Mouse (Mus musculus): ENCODE results near the gene Sept1. TPM values are rescaled to one million over a fixed set of nuclear protein-coding genes. Genes with fewer than 3 reads are reported as not detected.
"Not testable (repeated sequence)": the region's sequence is repeated elsewhere in the genome, so short reads cannot be mapped to it uniquely, and the experiment has no call there.

The Sept1 gene
- polyA plus RNA-seq, 1 experiment from 2014 or later = 38.6 TPM

DNA sequence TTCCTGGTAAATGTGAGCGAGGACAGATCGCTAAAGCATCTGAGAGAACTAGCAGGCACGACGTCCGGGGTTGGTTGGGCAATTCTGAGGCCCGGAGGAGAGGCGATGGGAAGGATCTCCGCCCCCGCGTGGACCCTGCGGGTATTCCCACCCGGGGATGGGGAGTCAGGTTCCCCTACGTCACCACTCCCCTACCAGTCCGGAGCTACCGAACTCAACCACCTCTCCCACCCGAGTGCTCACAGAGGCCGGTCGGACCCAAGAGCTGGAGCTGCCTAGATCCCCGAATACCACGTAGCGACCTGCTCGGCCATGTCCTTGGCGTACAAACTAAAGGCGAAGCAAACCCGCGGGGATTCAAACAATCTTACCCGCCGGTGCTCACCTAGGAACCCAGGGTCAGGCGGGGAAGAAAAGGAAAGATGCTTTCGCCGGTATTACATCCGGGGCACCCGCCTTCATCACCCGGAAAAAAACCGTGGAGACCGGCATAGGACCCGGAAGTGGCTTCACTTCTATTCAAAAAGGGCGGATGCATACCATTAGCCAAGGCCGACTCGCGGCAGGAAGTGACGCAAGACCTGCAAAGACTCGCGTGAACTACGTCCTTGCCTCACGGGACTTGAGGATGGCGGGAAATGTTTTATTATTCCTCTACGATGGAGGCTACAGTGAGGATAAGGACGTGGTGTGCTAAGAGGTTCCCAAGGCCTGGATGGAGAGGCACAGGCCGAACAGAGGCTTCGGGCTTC lies 37.2 kb downstream of the Sept1 start, which contains the start of gene Cd2bp2:
Gene Cd2bp2, minus strand, starts transcription at position 507 of the 752 bp plus-strand sequence.
- Histone ChIP-seq H3K4me2 (replicated peaks) (peak within 1 kb of the TSS; percentile 86), H3K9me3 (no peaks in the 10 kb centered on the region), H3K27me3 (no peaks in the 10 kb centered on the region), H3K36me3 (peaks cover 79% of the 10 kb centered on the region), H3K9ac (replicated peaks) (peak within 1 kb of the TSS; percentile 84), H3K4me3 (peak within 1 kb of the TSS; percentile 86), H3K4me1 (peaks cover 28% of the 10 kb centered on the region), H3K27ac (replicated peaks) (peak within 1 kb of the TSS; percentile 85)
- under 1% methylated on average over 51 of the region's 51 CpGs for WGBS
- ATAC-seq (ENCODE audit: low FRiP score, low read depth) = peak; percentile 97

- H3K4me1 ChIP-seq = peaks cover 28% of the 10 kb centered on the region
- H3K9me3 ChIP-seq = no peaks in the 10 kb centered on the region
- H3K4me2 ChIP-seq (replicated peaks) = peak overlapping the region; percentile 86
- peak overlapping the region; percentile 86 for H3K4me3 ChIP-seq
- WGBS = 88% methylated on average over 7 of the region's 7 CpGs
- no peak overlapping the region for H3K27ac ChIP-seq (replicated peaks)
- ATAC-seq (ENCODE audit: low FRiP score, low read depth) = no peak
- H3K9ac ChIP-seq (replicated peaks) = peak overlapping the region; percentile 84
- peaks cover 71% of the 10 kb centered on the region for H3K36me3 ChIP-seq
- H3K27me3 ChIP-seq = no peaks in the 10 kb centered on the region
Observed at GRCm38 (mm10) chr7:127194633-127195029, 38.3 kb downstream of the Sept1 start.

GRCm38 (mm10) chr7:127194011-127194632 lies 38.8 kb downstream of the Sept1 start:
- Histone ChIP-seq H3K4me3 (peak overlapping the region; percentile 86; the same call in 1 of the 2 replicates), H3K9me3 (no peaks in the 10 kb centered on the region), H3K4me1 (peaks cover 28% of the 10 kb centered on the region), H3K36me3 (peaks cover 66% of the 10 kb centered on the region), H3K27ac (replicated peaks) (no peak overlapping the region), H3K4me2 (replicated peaks) (peak overlapping the region; percentile 86), H3K27me3 (no peaks in the 10 kb centered on the region), H3K9ac (replicated peaks) (peak overlapping the region; percentile 84)
- ATAC-seq (ENCODE audit: low FRiP score, low read depth) = no peak
- 94% methylated on average over 17 of the region's 17 CpGs for WGBS

GRCm38 (mm10) chr7:127192989-127193388 lies 39.9 kb downstream of the Sept1 start:
- Histone ChIP-seq H3K36me3 (peaks cover 55% of the 10 kb centered on the region), H3K27ac (replicated peaks) (no peak overlapping the region), H3K9ac (replicated peaks) (no peak overlapping the region), H3K4me3 (no peak overlapping the region), H3K9me3 (no peaks in the 10 kb centered on the region), H3K4me1 (peaks cover 28% of the 10 kb centered on the region), H3K4me2 (replicated peaks) (no peak overlapping the region), H3K27me3 (no peaks in the 10 kb centered on the region)
- WGBS = 90% methylated on average over 5 of the region's 5 CpGs
- ATAC-seq (ENCODE audit: low FRiP score, low read depth) = no peak

GRCm38 (mm10) chr7:127190672-127191071 lies 42.3 kb downstream of the Sept1 start:
- 89% methylated on average over 6 of the region's 6 CpGs for WGBS
- H3K4me2 ChIP-seq (replicated peaks) = no peak overlapping the region
- no peaks in the 10 kb centered on the region for H3K9me3 ChIP-seq
- H3K4me1 ChIP-seq = peaks cover 16% of the 10 kb centered on the region
- no peak overlapping the region for H3K4me3 ChIP-seq
- ATAC-seq (ENCODE audit: low FRiP score, low read depth) = no peak
- H3K36me3 ChIP-seq = peaks cover 42% of the 10 kb centered on the region
- no peak overlapping the region for H3K9ac ChIP-seq (replicated peaks)
- no peaks in the 10 kb centered on the region for H3K27me3 ChIP-seq
- no peak overlapping the region for H3K27ac ChIP-seq (replicated peaks)

GRCm38 (mm10) chr7:127188305-127189276 lies 44.3 kb downstream of the Sept1 start:
- H3K9ac ChIP-seq (replicated peaks) = no peak overlapping the region
- peaks cover 30% of the 10 kb centered on the region for H3K36me3 ChIP-seq
- H3K27ac ChIP-seq (replicated peaks) = no peak overlapping the region
- no peaks in the 10 kb centered on the region for H3K27me3 ChIP-seq
- no peak overlapping the region for H3K4me3 ChIP-seq
- ATAC-seq (ENCODE audit: low FRiP score, low read depth) = no peak
- H3K4me2 ChIP-seq (replicated peaks) = no peak overlapping the region
- H3K9me3 ChIP-seq = no peaks in the 10 kb centered on the region
- WGBS = 85% methylated on average over 17 of the region's 17 CpGs
- H3K4me1 ChIP-seq = no peaks in the 10 kb centered on the region

- H3K4me1 ChIP-seq = no peaks in the 10 kb centered on the region
- no peaks in the 10 kb centered on the region for H3K27me3 ChIP-seq
- no peak overlapping the region for H3K27ac ChIP-seq (replicated peaks)
- H3K9me3 ChIP-seq = no peaks in the 10 kb centered on the region
- no peak for ATAC-seq (ENCODE audit: low FRiP score, low read depth)
- peaks cover 18% of the 10 kb centered on the region for H3K36me3 ChIP-seq
- no peak overlapping the region for H3K9ac ChIP-seq (replicated peaks)
- no peak overlapping the region for H3K4me2 ChIP-seq (replicated peaks)
- WGBS = 72% methylated on average over 10 of the region's 10 CpGs
- H3K4me3 ChIP-seq = no peak overlapping the region
Observed at GRCm38 (mm10) chr7:127187351-127187750, 45.6 kb downstream of the Sept1 start.

DNA sequence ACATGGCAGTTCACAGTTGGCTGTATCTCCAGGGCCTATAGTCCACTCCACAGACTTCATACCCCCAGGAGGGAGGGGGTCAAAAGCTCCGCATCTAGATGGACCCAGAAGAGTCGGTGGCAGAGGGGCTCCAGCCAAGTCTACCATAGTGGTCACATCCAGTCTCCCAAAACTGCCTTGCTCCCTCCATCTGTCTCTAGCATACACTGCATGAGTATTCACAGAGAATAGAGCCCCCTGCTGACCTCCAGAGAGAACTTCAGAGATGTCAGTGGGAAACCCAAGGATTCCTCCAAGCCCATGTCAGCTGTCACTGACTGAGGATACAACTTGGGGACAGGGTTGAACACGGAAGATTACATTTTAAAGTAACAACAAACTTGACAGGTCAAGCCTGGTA lies 47.3 kb downstream of the Sept1 start:
- no peaks in the 10 kb centered on the region for H3K27me3 ChIP-seq
- no peak overlapping the region for H3K4me2 ChIP-seq (replicated peaks)
- H3K9ac ChIP-seq (replicated peaks) = no peak overlapping the region
- H3K4me3 ChIP-seq = no peak overlapping the region
- no peak overlapping the region for H3K27ac ChIP-seq (replicated peaks)
- no peaks in the 10 kb centered on the region for H3K4me1 ChIP-seq
- H3K36me3 ChIP-seq = peaks cover 2% of the 10 kb centered on the region; the same call in 1 of the 2 replicates
- H3K9me3 ChIP-seq = no peaks in the 10 kb centered on the region
- 72% methylated on average over 3 of the region's 3 CpGs for WGBS
- ATAC-seq (ENCODE audit: low FRiP score, low read depth) = no peak

DNA sequence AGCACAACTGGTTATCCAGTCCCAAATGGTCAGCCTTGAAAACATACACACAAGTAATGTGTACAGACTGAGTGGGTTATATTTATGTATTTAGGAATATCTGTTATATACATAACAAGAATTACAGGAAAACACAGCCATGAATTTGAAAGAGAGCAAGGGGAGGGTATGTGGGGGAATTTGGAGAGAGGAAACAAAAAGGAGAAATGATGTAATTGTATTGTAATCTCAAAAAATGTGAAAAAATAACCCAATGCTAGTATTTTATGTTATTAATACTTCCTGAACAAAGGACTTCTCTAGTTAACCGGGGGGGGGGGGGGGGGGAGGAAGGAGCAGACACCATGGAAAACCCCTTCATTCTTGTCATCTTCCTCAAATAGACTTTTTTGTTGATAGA lies 48.2 kb downstream of the Sept1 start:
- no peak overlapping the region for H3K4me3 ChIP-seq
- no peak for ATAC-seq (ENCODE audit: low FRiP score, low read depth)
- H3K4me2 ChIP-seq (replicated peaks) = no peak overlapping the region
- no peaks in the 10 kb centered on the region for H3K27me3 ChIP-seq
- no peak overlapping the region for H3K27ac ChIP-seq (replicated peaks)
- no peak overlapping the region for H3K9ac ChIP-seq (replicated peaks)
- no peaks in the 10 kb centered on the region for H3K36me3 ChIP-seq
- 67% methylated on average over 1 of the region's 1 CpGs for WGBS
- no peaks in the 10 kb centered on the region for H3K9me3 ChIP-seq
- no peaks in the 10 kb centered on the region for H3K4me1 ChIP-seq

DNA sequence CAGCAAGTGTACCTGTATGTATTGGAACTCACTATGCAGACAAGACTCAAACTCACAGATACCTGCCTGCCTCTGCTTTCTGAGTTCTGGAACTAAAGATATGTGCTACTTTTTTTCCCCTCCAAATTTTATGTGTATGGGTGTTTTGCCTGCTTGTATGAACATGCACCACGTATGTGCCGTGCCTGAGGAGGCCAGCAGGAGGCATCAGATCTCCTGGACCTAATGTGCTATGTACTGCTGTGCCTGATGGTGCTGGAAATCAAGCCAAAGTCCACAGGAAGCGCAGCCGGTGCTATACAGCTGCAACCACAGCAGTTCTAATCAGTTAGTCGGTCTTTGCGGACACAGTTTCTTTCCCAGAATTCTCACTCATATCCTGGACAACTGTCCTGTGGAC lies 49.1 kb downstream of the Sept1 start:
- Histone ChIP-seq H3K4me3 (no peak overlapping the region), H3K9ac (replicated peaks) (no peak overlapping the region), H3K36me3 (no peaks in the 10 kb centered on the region), H3K4me2 (replicated peaks) (no peak overlapping the region), H3K27me3 (no peaks in the 10 kb centered on the region), H3K4me1 (no peaks in the 10 kb centered on the region), H3K27ac (replicated peaks) (no peak overlapping the region), H3K9me3 (no peaks in the 10 kb centered on the region)
- 81% methylated on average over 6 of the region's 6 CpGs for WGBS
- ATAC-seq (ENCODE audit: low FRiP score, low read depth) = no peak

DNA sequence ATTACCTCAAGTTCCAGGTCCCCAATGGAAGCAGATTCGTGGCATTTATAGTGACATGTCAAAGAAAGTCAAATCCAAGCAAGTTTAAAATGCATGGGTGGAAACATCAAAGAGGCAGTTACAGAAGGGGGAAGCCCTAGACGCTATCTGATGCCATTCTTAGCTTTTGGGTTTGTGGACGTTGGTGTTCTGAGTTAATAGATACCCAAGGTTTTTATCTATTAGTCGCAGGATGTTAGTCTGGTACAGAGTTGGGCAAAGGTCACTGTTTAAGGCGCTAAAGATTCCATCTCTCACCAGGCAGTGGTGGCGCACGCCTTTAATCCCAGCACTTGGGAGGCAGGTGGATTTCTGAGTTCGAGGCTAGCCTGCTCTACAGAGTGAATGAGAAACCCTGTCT lies 49.6 kb downstream of the Sept1 start:
- ATAC-seq (ENCODE audit: low FRiP score, low read depth) = no peak
- no peaks in the 10 kb centered on the region for H3K36me3 ChIP-seq
- H3K9me3 ChIP-seq = no peaks in the 10 kb centered on the region
- no peaks in the 10 kb centered on the region for H3K27me3 ChIP-seq
- H3K9ac ChIP-seq (replicated peaks) = no peak overlapping the region
- WGBS = 78% methylated on average over 8 of the region's 8 CpGs
- no peaks in the 10 kb centered on the region for H3K4me1 ChIP-seq
- no peak overlapping the region for H3K4me2 ChIP-seq (replicated peaks)
- H3K4me3 ChIP-seq = no peak overlapping the region
- H3K27ac ChIP-seq (replicated peaks) = no peak overlapping the region

GRCm38 (mm10) chr7:127181724-127182123 lies 51.2 kb downstream of the Sept1 start:
- not testable (repeated sequence) for H3K36me3 ChIP-seq

More at GRCm38 (mm10) chr7:127181724-127182123, 51.2 kb downstream of the Sept1 start:
- not testable (repeated sequence) for H3K27ac ChIP-seq (replicated peaks); ATAC-seq (ENCODE audit: low FRiP score, low read depth); H3K9me3 ChIP-seq; H3K4me3 ChIP-seq; H3K4me2 ChIP-seq (replicated peaks); H3K9ac ChIP-seq (replicated peaks); H3K4me1 ChIP-seq; H3K27me3 ChIP-seq
- 30% methylated on average over 3 of the region's 3 CpGs for WGBS
